Mouse (Mus musculus) neural tube, embryonic 13.5 days (tissue): ENCODE data around the gene Rfng. TPM values are rescaled to one million over a fixed set of nuclear protein-coding genes. Genes with fewer than 3 reads are reported as not detected.
A peak's percentile ranks its signal among the peaks of the same experiment; 100 is the strongest.

Experiments used
- ATAC-seq: fragments of 200-750 bp; cut with Nextera tagmentation; 2 replicates; pipeline ENCODE4 v1.8.0; 2017; ENCODE audit warnings: low read depth, mild to moderate bottlenecking, moderate TSS enrichment, moderate library complexity
- H3K27ac ChIP-seq: fragments of 300-500 bp; sonication (generic); replicated peaks from 2 replicates; pipeline ENCODE4 v1.5.1; 2015; ENCODE audit warnings: moderate library complexity, mild to moderate bottlenecking, inconsistent platforms
- H3K27me3 ChIP-seq: fragments of 300-500 bp; sonication (generic); 2 replicates; pipeline ENCODE4 v1.6.1; 2015; ENCODE audit warnings: mild to moderate bottlenecking, inconsistent platforms
- H3K36me3 ChIP-seq: fragments of 300-500 bp; sonication (generic); 2 replicates; pipeline ENCODE4 v1.6.1; 2015; ENCODE audit warnings: mild to moderate bottlenecking, inconsistent platforms
- H3K4me1 ChIP-seq: fragments of 300-500 bp; sonication (generic); replicated peaks from 2 replicates; pipeline ENCODE4 v1.6.1; 2015; ENCODE audit warnings: inconsistent platforms
- H3K4me2 ChIP-seq: fragments of 300-500 bp; sonication (generic); 2 replicates; pipeline ENCODE4 v1.6.1; 2015; ENCODE audit warnings: inconsistent platforms, mild to moderate bottlenecking, moderate library complexity
- H3K4me3 ChIP-seq: fragments of 300-500 bp; sonication (generic); 2 replicates; pipeline ENCODE4 v1.5.1; 2015; ENCODE audit warnings: mild to moderate bottlenecking, inconsistent platforms
- H3K9ac ChIP-seq: fragments of 300-500 bp; sonication (generic); 2 replicates; pipeline ENCODE4 v1.6.1; 2015; ENCODE audit warnings: moderate library complexity, mild to moderate bottlenecking, inconsistent platforms
- H3K9me3 ChIP-seq: fragments of 300-500 bp; sonication (generic); 2 replicates; pipeline ENCODE4 v1.6.1; 2016; ENCODE audit warnings: inconsistent platforms
- whole genome bisulfite sequencing: fragments of 180-500 bp; shearing (Covaris S2); methylation state at CpG from one replicate; pipeline ENCODE4 v1.1.7; 2015; 5-methylcytosine and 5-hydroxymethylcytosine counted together
- polyA plus RNA-seq: library from polyadenylated mRNA; unstranded; fragments of >200 nt; fragmentation: Nextera tagmentation; extraction: Ambion mirVana; gene quantifications from 2 replicates; pipeline ENCODE4 v1.2.1, GENCODE M21; 2015

Rfng gene
- polyA plus RNA-seq, 1 experiment from 2014 or later: 105 TPM

DNA sequence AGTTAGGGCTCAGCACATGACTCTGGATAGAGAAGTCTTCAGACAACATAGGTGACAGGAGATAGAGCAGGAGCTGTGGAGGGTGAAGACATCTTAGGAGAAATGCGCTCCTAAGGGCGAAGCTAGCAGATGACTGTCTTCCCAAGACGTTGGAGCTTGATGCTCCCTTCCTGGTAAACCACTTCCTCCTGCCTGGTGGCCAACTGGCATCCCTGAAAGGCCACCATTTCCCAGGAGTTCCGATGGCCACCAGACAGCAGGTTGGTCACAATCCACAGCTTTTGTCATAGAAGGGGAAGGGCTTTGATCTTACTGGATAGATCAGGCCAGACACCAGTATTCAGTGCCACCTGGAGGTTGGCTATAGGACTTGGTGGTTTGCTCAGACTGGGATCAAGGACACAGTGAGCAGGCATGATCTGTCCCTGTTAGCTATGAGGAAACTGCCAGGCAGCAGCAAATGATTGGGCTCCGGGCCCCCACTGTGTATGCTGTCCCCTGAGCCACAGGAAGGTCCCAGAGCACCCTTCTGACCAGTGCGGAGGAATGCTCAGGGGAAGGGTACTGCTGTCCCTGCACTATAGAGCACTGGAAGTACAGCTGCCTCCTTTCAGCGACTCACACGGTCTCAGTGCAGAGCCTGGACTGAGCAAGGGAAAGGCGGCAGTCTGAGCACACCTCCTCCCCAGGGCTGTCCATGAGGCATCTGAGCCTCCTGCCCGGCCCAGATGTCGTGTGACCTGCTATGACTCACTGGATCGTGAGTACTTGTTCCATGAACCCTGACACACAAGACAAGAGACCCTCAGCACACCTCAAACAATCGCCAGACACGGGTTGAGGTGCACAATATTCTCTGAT is 22.0 kb downstream of the Rfng start:
- Histone ChIP-seq H3K9me3 (0 out of 2 replicates have a peak, but pooled peaks cover 16% of the 10 kb centered on the region), H3K4me1 (no peaks in the 10 kb centered on the region), H3K9ac (0 out of 2 replicates have a peak overlapping the region, but pooled peaks have one; percentile 5), H3K27me3 (peaks cover 12% of the 10 kb centered on the region), H3K4me3 (no peak overlapping the region), H3K4me2 (no peak overlapping the region), H3K36me3 (no peaks in the 10 kb centered on the region), H3K27ac (no peak overlapping the region)
- WGBS: 72% methylated on average over 14 of the region's 14 CpGs
- ATAC-seq: no peak

DNA sequence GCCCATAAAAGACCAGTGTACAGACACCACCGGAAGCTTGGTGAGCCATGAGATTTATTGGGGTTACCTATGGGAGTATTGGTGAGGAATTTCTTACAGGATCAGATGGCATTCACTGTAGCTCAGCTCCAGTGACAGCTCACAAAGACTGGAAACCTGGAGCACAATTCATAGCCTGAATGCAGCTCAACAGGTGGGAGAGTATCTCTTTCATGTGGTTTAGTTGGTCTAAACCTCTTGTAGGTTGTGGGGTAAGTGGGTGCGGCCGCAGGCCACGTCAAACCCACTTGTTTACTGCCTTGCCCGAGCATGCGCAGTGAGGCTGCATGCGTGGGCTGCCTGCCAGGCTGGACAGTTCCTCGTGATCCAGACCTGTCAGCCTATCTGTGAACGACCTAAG is 23.8 kb downstream of the Rfng start:
- Histone ChIP-seq H3K36me3 (no peaks in the 10 kb centered on the region), H3K27ac (no peak overlapping the region), H3K27me3 (peaks cover 12% of the 10 kb centered on the region), H3K9ac (no peak overlapping the region), H3K4me3 (no peak overlapping the region), H3K4me1 (no peaks in the 10 kb centered on the region), H3K4me2 (no peak overlapping the region), H3K9me3 (0 out of 2 replicates have a peak, but pooled peaks cover 16% of the 10 kb centered on the region)
- no peak for ATAC-seq
- 90% methylated on average over 9 of the region's 9 CpGs for WGBS

GRCm38 (mm10) chr11:120751606-120752005 is 32.4 kb downstream of the Rfng start:
- no peaks in the 10 kb centered on the region for H3K9me3 ChIP-seq
- H3K36me3 ChIP-seq: no peaks in the 10 kb centered on the region
- no peak overlapping the region for H3K4me2 ChIP-seq
- ATAC-seq: no peak
- H3K27me3 ChIP-seq: no peaks in the 10 kb centered on the region
- no peak overlapping the region for H3K9ac ChIP-seq
- 74% methylated on average over 4 of the region's 4 CpGs for WGBS
- H3K27ac ChIP-seq: no peak overlapping the region
- no peaks in the 10 kb centered on the region for H3K4me1 ChIP-seq
- H3K4me3 ChIP-seq: no peak overlapping the region

- Histone ChIP-seq H3K4me3 (no peak overlapping the region), H3K4me1 (no peaks in the 10 kb centered on the region), H3K36me3 (no peaks in the 10 kb centered on the region), H3K4me2 (no peak overlapping the region), H3K9ac (no peak overlapping the region), H3K27me3 (no peaks in the 10 kb centered on the region), H3K9me3 (no peaks in the 10 kb centered on the region), H3K27ac (no peak overlapping the region)
- ATAC-seq: no peak
- WGBS: 60% methylated on average over 8 of the region's 8 CpGs
Measured at GRCm38 (mm10) chr11:120749430-120749829, 34.6 kb downstream of the Rfng start.

GRCm38 (mm10) chr11:120747974-120748373 is 36.0 kb downstream of the Rfng start:
- Histone ChIP-seq H3K27me3 (no peaks in the 10 kb centered on the region), H3K9ac (no peak overlapping the region), H3K9me3 (no peaks in the 10 kb centered on the region), H3K4me1 (no peaks in the 10 kb centered on the region), H3K4me3 (no peak overlapping the region), H3K36me3 (no peaks in the 10 kb centered on the region), H3K27ac (no peak overlapping the region), H3K4me2 (no peak overlapping the region)
- no peak for ATAC-seq
- WGBS: 70% methylated on average over 4 of the region's 4 CpGs

DNA sequence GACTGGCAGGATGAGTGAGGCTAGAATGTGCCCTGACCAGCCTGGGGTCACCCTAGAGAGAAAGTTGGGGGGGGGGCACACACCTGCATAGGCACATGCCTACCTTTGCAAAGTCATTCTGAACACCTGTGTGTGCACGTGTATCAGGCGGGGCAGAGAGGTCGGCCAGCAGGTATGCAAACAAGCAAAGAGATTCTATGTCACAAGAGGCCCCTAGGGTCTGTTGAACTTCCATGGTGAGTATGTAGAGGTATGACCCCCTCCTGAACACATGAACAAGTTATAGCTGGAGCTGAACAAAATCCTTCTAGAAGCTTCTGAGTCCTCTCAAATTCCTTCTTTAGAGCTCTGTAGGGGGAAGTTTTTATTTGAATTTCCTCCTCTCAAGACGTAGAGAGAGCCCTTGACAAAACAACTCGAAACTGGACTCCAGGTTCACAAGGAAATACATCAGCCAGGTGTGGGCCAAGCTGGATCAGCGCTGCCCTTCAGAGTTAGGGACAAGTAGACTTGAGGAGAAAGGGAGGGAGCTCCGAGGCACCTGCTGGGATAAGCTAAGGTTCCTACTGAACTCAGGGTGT is 39.8 kb downstream of the Rfng start:
- H3K27me3 ChIP-seq: no peaks in the 10 kb centered on the region
- H3K4me3 ChIP-seq: no peak overlapping the region
- ATAC-seq: no peak
- H3K9me3 ChIP-seq: no peaks in the 10 kb centered on the region
- no peaks in the 10 kb centered on the region for H3K36me3 ChIP-seq
- 77% methylated on average over 7 of the region's 7 CpGs for WGBS
- H3K4me1 ChIP-seq: no peaks in the 10 kb centered on the region
- H3K27ac ChIP-seq: no peak overlapping the region
- no peak overlapping the region for H3K9ac ChIP-seq
- H3K4me2 ChIP-seq: no peak overlapping the region

GRCm38 (mm10) chr11:120740981-120741380 is 43.0 kb downstream of the Rfng start:
- no peaks in the 10 kb centered on the region for H3K4me1 ChIP-seq
- no peak overlapping the region for H3K4me3 ChIP-seq
- H3K27ac ChIP-seq: no peak overlapping the region
- H3K4me2 ChIP-seq: no peak overlapping the region
- no peak for ATAC-seq
- H3K9me3 ChIP-seq: no peaks in the 10 kb centered on the region
- H3K27me3 ChIP-seq: no peaks in the 10 kb centered on the region
- WGBS: 90% methylated on average over 5 of the region's 5 CpGs
- no peaks in the 10 kb centered on the region for H3K36me3 ChIP-seq
- H3K9ac ChIP-seq: no peak overlapping the region

GRCm38 (mm10) chr11:120736424-120736823 is 47.6 kb downstream of the Rfng start:
- no peak overlapping the region for H3K9ac ChIP-seq
- no peaks in the 10 kb centered on the region for H3K9me3 ChIP-seq
- no peak overlapping the region for H3K27ac ChIP-seq
- 73% methylated on average over 6 of the region's 6 CpGs for WGBS
- H3K27me3 ChIP-seq: no peaks in the 10 kb centered on the region; the same call in 1 of the 2 replicates
- H3K4me3 ChIP-seq: no peak overlapping the region
- no peaks in the 10 kb centered on the region for H3K4me1 ChIP-seq
- no peak for ATAC-seq
- no peaks in the 10 kb centered on the region for H3K36me3 ChIP-seq
- no peak overlapping the region for H3K4me2 ChIP-seq

DNA sequence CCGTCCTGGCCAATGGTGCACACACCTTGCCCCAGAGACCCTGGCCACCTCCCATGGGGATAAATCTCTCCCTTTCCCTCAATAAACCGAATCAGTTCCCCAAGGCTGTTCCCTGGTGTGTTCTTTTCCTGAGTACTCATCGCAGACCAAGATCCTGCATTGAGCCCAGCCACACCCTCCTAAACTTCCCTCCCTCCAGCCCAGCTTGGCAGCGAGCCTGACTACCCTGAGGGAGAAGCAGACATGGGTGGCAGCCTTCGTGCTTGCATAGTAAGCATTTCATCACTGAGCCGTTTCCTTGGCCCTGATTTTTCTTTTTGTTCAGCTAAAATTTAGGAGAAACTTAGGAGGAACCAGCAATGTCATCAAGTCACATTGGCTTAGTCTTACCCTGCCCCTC is 50.5 kb downstream of the Rfng start:
- Histone ChIP-seq H3K4me1 (0 out of 2 replicates have a peak, but pooled peaks cover 4% of the 10 kb centered on the region), H3K4me3 (no peak overlapping the region), H3K27me3 (peaks cover 6% of the 10 kb centered on the region), H3K9me3 (no peaks in the 10 kb centered on the region), H3K9ac (no peak overlapping the region), H3K27ac (no peak overlapping the region), H3K4me2 (no peak overlapping the region), H3K36me3 (no peaks in the 10 kb centered on the region)
- WGBS: 65% methylated on average over 6 of the region's 6 CpGs
- ATAC-seq: no peak

- no peak within 1 kb of the TSS for H3K4me3 ChIP-seq
- 68% methylated on average over 12 of the region's 12 CpGs for WGBS
Measured at GRCm38 (mm10) chr11:120731858-120732680, 51.9 kb downstream of the Rfng start, which contains the start of gene Cbr2. Gene Cbr2, minus strand, starts transcription at chr11:120732114.

DNA sequence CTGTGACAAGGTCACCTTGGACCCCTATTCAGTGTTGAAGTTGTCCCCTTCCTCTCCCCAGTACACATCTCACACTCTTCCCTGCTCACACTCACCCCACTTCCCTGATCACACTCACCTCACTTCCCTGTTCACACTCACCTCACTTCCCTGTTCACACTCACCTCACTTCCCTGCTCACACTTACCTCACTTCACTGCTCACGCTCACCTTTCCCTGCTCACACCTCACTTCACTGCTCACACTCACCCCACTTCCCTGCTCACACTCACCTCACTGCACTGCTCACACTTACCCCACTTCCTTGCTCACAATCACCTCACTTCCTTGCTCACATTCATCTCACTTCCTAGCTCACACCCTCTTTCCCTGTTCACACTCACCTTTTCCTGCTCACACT is 52.6 kb downstream of the Rfng start:
- H3K9ac ChIP-seq: no peak overlapping the region
- ATAC-seq: no peak
- no peak overlapping the region for H3K4me3 ChIP-seq
- H3K27me3 ChIP-seq: peaks cover 6% of the 10 kb centered on the region
- no peaks in the 10 kb centered on the region for H3K36me3 ChIP-seq
- H3K9me3 ChIP-seq: no peaks in the 10 kb centered on the region
- H3K4me2 ChIP-seq: no peak overlapping the region
- whole genome bisulfite sequencing: 100% methylated on average over 1 of the region's 1 CpGs
- no peak overlapping the region for H3K27ac ChIP-seq
- peaks cover 10% of the 10 kb centered on the region for H3K4me1 ChIP-seq

More at GRCm38 (mm10) chr11:120731858-120732680, 51.9 kb downstream of the Rfng start, which contains the start of gene Cbr2:
- no peak within 1 kb of the TSS for H3K27ac ChIP-seq
- no peak for ATAC-seq
- no peak within 1 kb of the TSS for H3K9ac ChIP-seq
- no peaks in the 10 kb centered on the region for H3K36me3 ChIP-seq
- peaks cover 6% of the 10 kb centered on the region for H3K27me3 ChIP-seq
- H3K9me3 ChIP-seq: no peaks in the 10 kb centered on the region
- no peak within 1 kb of the TSS for H3K4me2 ChIP-seq
- 0 out of 2 replicates have a peak, but pooled peaks cover 4% of the 10 kb centered on the region for H3K4me1 ChIP-seq
